Mouse (Mus musculus) ES-E14 (cell line): ENCODE data around the gene Ssc5d.

Experiments
- CHD2 ChIP-seq: IDR thresholded peaks from 2 replicates; pipeline ENCODE4 v1.6.1; 2014; ENCODE audit warnings: mild to moderate bottlenecking, low read depth, low read length, inconsistent platforms
- MAFK ChIP-seq: IDR thresholded peaks from 2 replicates; pipeline ENCODE4 v1.6.1; 2014; ENCODE audit warnings: mild to moderate bottlenecking, low read depth, low read length, inconsistent platforms; ENCODE audit not compliant: insufficient read depth
- ZC3H11A ChIP-seq: IDR thresholded peaks from 2 replicates; pipeline ENCODE4 v1.6.1; 2012; ENCODE audit warnings: low read depth, mild to moderate bottlenecking, inconsistent platforms, low read length, borderline replicate concordance
- ZNF384 ChIP-seq: IDR thresholded peaks from 2 replicates; pipeline ENCODE4 v1.6.1; 2012; ENCODE audit warnings: low read depth, low read length, inconsistent platforms

DNA sequence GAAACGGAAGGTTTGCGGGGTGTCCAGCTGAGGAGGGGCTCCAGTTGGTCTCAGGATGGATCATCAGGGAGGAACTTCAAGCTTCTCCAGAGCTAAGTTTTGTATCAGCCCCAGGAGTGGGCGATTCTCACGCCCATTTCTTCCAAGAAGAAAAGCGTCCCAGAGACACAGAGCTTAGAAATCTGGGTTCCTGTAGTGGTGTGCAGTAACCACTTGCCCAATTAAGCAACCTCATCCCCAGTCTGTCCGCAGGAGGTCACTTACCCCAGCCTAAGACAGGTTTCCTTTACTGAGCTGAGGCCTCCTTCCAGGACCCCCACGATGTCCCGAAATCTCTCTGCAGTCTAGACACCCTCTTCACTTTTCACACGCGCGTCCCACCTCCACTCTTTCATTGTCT lies 48.4 kb upstream of the Ssc5d start:
- TF ChIP-seq MAFK (no peak), ZNF384 (no peak), CHD2 (no peak), ZC3H11A (no peak)
